Mouse (Mus musculus): ENCODE measurements around the gene Inf2. TPM values are rescaled to one million over a fixed set of nuclear protein-coding genes. Genes with fewer than 3 reads are reported as not detected.
A peak's percentile ranks its signal among the peaks of the same experiment; 100 is the strongest.

The Inf2 gene
- 18.1 and 23.3 TPM in 2 replicates for total RNA-seq (2014; fragmentation: Nextera tagmentation)
- total RNA-seq (2017): 3.6 and 7.8 TPM in 2 replicates

DNA sequence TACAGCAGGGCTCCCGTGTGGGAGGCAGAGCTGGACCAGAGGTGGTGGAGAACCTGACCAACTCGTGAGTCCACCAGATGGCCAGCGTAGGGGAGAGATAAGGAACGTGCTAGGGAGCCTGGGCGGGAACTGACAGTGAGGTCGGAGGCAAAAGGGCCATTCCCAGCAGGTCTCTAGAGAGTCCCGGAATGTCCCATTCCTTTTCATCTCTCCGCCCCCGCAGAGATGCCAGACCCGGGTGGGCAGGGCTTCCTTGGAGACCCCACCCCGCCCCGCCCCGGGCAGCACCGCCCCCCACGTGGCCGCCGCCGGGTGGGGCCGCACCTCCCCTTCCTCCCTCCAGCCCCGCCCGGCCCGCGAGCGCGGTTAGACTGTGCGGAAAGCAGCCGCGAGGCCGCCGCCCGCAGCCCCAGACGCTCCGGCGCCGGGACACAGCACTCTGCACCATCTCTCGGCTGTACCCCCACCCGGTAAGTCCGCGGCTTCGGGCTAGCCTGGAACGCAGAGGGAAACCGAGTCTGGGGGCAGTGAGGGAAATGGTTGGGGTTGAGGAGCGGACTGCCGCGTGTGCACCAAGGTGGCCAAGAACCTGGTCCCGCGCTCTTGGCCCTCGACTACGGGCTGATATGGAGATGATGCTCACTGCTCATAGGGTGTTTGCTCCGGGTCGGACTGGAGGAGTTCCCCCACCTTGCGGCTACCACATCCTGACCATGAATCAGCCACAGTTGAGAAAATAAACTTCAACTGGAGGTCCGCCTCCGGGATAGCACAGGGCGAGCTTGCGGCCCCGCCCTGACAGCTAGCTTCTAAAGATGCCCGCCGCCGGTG is at the start of gene Inf2:
TSS of gene Inf2 (plus strand) at position 359 of the 831 bp plus-strand sequence.
- peak; percentile 49 for ATAC-seq (replicated peaks; ENCODE audit: poor library complexity, severe bottlenecking)

DNA sequence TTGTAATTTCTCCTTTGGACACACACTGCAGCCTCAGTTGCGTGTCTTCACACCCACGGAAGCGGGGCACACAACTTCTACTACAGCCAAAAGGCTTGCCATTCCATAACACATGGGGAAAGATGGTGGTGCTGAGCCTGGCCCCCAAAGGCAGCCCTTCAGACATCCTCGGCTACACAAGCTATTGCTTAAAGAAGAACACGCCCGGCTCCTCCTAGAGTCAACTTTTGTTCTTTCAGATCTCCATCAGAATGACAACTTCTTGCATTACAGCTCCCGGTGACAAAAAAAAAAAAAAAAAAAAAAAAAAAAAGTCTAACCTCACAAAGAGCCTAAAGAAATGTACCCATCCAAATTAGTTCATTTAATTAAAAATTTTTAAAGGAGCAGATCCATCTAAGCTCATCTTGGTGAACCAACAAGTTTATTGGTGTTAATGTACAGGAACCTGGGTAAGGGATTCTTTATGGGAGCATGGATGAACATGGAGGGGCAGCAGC is 49.1 kb upstream of the Inf2 start:
- no peak for ATAC-seq (replicated peaks; ENCODE audit: poor library complexity, severe bottlenecking)

DNA sequence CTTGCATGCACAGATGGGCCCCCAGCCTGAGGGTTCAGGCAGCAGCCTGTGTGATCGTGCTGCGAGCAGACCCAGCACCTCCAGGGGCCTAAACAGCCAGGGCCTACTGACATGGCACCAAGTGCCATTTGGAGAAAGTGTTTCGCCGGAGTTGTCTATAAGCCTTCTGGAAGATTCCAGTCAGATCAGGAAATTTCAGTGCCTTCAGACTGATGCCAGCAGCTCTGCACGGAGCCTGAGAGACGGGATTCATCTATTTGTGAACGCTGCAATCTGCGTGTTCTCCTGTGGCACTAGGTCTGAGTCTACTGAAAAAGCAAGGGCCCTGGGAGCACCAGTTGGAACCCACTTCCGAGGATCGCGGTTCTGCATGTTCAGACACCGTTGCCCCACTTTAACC is 48.3 kb upstream of the Inf2 start:
- no peak for ATAC-seq (replicated peaks; ENCODE audit: poor library complexity, severe bottlenecking)

DNA sequence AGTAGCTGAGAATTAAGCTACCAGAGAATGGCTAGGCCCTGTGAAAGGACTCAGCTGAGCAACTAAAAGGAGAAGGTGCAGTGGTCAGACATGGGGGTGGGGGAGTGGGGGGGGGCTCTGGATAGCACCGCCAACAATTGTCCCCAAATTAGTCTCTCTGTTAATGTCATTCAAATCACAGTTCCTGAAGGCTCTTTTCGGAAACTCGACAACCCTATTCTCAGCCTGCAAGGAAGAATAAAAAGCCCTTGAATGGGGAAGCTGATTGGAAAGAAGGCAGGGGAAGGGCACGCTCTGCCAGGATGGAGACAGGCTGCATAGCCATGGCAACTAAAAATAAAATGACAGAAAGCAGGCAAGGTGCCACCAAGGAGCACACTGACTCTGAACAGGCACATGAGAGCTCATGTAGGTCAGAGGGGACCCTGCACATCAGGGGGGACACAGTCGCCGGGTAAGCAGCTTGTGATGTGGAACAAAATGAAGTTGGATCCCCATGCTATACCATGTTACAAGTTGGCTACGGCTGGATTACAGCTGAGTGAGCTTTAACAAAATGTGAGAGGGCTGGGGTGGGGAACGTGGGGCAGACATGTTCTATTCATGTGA is 47.0 kb upstream of the Inf2 start:
- no peak for ATAC-seq (replicated peaks; ENCODE audit: poor library complexity, severe bottlenecking)

DNA sequence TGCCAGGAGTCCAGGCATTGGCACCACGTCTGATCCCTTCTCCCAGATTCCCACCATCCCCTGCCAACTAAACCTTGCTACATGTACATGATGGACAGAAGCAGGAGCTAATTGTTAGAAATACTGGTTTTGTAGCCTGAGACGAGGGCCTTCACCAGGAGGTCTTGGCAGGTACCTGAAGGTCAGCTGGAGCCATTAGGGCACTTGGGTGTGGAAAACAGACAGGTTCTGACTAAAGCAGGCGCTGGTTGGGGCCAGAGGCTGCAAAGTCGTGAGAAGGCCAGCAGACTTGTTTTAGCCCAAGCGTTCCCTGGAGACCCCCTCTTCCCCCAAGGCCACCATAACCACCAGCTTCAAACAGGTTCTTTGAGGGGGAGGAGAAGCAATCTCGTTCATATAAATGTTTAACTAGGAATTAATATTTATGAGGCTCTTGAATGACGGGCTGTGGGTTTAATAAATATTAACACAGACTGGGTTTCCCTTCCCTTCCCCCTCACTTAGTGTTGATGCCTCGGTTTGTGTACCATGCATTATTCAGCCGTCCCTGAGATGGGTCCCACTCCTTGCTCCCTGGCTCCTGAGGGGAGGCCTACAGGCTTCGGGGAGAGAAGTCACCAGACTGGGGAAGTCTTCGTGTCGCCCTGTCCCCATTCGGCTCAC is 46.2 kb upstream of the Inf2 start:
- no peak for ATAC-seq (replicated peaks; ENCODE audit: poor library complexity, severe bottlenecking)

DNA sequence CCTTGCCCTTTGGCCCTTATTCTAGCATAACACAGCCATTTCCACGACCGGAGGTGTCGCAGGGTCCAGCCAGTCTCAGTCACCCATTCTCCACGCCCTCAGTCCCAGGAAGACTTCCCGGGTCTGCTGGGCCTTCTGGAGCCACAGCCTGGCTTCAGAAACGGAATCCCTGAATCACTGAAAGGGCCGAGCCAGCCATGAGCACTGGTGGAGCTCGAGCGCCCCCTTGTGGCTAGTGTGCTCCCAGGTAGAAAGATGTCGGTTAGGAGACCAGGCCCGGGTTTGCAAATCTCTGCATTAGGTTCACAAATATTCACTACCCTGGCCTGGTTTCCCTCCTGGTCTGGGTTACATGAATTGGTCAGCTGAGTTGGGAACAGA is 45.7 kb upstream of the Inf2 start:
- peak; percentile 83 for ATAC-seq (replicated peaks; ENCODE audit: poor library complexity, severe bottlenecking)

DNA sequence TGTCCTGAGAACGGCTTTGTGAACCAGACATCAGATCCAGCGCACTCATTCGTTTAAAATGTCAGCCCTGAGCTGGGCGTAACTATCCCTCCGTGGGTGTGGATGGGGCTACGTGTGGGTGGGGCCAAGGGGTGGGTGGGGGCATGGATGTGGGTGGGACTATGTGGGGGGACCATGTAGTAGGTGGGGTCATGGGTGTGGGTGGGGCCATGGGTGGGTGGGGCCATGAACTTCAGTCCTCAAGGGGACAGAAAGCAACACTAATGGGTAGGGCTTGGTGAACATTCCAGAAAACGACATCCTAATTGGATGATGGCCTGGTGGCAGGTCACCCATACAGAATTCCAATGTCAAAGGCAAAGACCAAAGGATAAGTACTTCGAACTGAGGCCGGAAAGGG is 44.6 kb upstream of the Inf2 start:
- no peak for ATAC-seq (replicated peaks; ENCODE audit: poor library complexity, severe bottlenecking)

DNA sequence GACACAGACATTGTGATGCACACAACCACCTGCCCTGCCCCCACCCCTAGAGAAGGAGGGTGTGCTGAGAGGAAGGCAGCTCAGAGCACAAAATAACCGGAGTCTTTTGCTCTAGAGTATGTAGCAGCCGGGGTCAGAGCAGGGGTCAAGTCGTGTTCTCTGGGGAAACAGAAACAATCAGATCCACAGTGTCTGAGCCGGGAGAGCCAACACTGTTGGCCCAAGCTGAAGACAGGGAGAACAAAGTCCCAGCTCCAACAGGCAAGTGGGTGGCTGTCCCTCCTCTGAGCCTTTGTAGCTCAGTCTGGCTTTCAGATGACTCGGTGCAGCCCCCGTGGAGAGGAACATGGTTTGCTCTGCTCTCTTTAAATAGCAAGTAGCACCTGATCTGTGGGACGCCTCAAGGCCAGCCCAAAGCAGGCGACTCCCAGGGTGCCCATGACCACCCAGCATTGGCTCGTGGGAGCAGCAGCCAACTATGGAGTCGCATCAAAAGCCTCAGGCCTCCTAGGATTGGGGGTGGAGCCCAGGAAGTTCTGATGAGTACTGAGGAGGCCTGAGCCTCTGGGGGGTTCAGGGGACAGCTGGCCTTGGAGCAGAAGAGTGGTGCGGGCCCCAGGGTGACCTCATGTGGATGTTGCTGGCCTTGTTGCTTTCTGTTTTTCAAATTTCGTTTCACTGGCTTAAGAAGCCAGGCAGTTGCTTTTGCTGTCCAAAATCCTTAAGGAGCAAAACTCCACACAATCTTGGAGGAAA is 43.5 kb upstream of the Inf2 start:
- no peak for ATAC-seq (replicated peaks; ENCODE audit: poor library complexity, severe bottlenecking)

DNA sequence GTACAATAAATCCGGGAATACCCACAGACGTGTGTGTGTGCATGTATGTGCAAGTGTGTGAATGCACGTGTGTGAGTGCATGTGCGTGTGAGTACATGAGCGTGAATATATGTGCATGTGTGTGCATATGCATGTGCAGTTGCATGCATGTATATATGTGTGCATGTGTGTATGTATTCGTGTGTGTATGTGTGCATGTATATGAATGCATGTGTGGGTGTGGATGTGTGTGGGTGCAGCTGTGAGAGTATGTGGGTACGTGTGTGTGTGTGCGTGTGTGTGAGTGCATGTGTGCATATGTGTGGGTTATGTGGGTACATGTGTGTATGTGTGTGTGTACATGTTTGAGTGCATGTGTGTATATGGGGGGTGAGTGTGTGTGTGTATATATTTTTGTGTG is 42.5 kb upstream of the Inf2 start:
- ATAC-seq (replicated peaks; ENCODE audit: poor library complexity, severe bottlenecking): no peak

DNA sequence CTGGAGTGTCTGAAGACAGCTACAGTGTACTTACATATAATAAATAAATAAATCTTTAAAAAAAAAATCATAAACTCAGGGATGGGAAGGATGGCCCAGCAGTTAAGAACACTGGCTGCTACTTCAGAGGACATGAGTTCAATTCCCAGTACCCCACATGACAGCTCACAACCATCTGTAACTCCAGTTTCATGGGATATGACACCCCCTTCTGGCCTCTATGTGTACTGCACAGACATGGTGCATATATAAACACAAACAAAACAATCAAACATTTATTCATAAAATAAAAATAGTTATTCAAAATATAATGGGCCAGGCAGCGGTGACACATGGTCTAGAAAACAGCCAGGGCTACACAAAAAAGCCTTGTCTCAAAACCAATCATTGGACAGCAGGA is 39.3 kb upstream of the Inf2 start:
- no peak for ATAC-seq (replicated peaks; ENCODE audit: poor library complexity, severe bottlenecking)

DNA sequence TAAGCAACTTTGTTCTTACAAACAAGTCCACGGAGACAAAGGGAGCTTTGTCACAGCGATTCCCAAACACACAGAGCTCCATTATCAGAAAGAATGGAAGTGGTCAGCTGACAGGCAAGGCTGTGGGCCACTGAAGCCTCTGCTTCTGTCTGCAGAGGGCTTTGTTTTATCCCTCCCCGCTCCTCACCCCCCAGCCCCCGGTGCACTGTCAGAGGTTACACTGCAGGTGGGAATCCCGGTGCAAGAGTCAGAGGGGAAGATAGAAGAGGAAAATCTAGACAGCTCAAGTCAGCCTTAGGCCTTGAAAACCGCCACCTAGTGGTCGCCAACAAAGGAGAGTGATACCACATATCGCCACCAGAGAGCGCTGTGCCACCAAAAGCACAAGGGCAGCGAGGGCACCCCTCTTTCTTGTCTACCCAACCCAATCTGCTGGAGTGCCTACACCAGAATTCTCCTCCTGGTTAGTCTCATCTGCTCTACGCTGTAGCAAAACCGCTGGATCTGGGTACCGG is 36.7 kb upstream of the Inf2 start:
- ATAC-seq (replicated peaks; ENCODE audit: poor library complexity, severe bottlenecking): peak; percentile 93

DNA sequence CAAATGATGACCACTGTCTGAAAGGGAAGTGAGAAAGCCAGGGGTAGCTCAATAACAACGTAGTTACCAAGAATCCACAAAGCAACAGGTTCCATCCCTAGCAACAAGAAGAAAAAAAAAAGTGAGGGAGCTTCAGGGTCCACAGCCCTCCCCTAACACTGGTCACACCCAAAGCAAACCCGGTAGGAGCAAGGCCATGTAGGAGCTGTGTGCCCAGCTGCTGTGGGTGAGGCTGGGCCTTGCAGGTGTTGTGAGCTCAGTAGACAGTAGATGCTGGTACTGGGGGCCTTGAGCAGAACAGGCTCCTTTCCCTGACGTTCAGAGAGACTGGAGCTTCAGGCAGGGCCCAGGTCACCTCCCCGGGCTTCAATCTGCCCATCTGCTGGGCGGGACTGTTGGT is 36.1 kb upstream of the Inf2 start:
- peak; percentile 43 for ATAC-seq (replicated peaks; ENCODE audit: poor library complexity, severe bottlenecking)

DNA sequence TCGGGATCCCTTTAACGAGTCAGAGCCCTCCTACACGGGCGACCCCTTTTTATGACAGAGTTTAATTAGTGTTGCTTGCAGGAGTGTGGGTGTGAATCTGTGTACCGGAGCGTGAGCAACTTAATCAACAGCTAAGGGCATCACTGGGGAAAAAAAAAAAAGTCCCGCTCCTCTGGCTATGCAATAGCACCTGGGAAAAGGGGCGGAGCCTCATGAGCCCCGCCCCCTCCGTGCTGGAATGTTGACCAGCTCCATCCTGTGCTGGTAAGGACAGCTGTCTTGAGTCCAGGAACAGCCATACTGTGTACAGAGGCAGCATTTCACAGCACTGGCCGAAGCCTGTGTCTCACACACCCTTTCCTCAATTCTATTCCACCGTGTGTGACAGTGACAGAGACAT is 33.7 kb upstream of the Inf2 start:
- no peak for ATAC-seq (replicated peaks; ENCODE audit: poor library complexity, severe bottlenecking)

DNA sequence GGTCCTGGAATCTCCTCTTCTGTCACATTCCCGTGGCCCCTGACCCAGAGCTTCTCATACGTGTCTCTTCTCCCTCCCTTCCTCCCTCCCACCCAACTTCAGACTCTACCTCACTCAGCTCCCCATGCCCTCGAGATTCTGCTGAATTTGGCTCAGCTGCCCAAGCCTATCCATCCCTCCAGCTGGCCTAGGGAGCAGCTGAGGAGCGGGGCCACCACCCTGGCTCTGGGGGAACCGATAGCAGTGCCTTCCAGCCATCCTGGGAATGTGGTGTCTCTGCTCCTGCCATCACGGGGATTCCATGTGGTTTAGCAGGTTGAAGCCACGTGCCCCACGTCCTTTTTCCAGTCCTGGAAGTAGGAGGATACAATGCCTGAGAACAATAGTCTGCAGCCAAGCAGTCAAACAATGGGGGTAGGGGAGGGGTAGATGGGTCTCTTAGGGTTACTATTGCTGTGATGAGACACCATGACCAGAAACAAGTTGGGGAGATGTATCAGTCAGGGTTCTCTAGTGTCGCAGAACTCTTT is 32.0 kb upstream of the Inf2 start:
- ATAC-seq (replicated peaks; ENCODE audit: poor library complexity, severe bottlenecking): no peak

DNA sequence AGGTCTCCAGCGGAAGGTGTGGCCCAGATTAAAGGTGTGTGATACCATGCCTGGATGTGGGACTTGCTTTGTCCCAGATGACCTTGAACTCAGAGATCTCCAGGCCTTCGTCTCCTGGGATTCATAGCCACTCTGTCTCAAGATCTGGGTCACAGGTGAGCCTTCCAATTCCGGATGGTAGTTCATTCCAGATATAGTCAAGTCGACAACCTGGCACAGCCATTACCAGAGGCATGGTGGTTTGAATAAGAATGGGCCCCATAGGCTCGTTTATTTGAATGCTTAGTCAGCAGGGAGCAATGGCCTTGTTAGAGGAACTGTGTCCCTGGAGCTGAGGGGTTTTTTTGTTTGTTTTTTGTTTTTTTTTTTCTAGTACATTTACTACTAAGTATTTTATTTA is 31.4 kb upstream of the Inf2 start:
- ATAC-seq (replicated peaks; ENCODE audit: poor library complexity, severe bottlenecking): no peak

DNA sequence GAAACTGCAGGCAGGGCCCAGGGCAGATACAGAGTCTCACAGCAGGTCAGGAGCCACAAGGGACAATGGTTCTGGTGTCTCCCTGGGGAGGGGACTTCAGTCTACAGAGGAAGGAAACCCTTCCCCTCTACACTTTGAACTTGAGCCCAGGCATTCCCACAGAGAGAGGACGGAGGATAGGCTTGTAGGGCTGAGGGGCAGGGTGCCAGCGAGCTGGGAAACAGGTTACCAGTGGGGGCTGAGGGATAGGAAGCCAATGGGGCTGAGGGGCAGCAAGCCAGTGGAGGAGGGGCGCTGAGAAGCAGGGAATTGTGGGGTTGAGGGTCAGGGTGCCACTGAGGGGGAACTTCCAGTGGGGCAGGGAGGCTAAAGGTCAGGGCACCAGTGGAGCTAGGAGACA is 29.4 kb upstream of the Inf2 start:
- ATAC-seq (replicated peaks; ENCODE audit: poor library complexity, severe bottlenecking): no peak

DNA sequence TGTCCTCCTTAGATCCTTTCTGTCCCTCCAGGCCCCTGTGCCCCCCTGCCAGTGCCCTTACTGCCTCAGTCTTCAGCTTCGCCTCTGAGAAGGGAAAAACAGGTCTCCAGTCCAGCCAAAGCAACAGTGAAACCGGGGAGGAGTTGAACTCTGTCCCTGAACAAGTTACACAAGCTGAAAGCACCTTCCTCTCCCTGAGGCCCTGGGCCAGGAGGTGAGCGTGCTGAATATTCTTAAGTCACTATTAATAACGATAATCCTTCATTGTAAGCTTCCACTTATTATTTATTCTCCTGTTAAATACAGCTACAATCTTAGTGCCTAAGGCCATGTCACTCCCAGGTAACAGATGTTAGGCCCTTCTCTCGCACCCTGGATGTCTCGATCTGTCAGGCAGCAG is 28.9 kb upstream of the Inf2 start:
- ATAC-seq (replicated peaks; ENCODE audit: poor library complexity, severe bottlenecking): no peak

DNA sequence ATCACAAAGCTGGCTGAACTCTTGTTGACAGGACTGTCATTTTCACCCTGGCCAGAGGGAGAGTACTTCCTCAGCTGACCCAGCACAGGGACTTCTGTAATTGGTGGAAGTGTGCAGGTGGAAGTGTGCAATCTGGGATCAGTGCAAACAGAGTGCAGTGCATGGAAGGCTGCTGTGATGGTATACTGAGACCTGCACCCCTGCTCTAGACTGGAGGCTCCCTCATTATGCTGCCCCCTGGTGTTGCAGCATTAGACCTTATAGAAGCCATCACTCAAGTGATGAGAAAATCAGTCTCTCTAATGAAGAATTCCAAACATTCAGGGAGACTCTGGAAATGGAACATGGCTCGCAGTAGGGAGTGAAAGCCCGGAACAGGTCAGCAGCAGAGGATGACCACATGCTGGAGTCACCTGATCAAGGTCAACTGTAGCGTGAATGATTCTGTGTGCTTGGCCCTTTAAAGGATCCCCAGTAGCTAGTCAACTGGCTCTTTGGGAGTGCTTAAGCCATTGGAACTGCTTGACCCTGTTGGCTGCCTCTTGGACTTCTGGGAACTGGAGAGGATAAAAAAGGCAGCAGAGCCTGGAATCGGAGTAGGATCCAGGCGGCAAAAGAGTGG is 28.3 kb upstream of the Inf2 start:
- peak; percentile 65 for ATAC-seq (replicated peaks; ENCODE audit: poor library complexity, severe bottlenecking)

DNA sequence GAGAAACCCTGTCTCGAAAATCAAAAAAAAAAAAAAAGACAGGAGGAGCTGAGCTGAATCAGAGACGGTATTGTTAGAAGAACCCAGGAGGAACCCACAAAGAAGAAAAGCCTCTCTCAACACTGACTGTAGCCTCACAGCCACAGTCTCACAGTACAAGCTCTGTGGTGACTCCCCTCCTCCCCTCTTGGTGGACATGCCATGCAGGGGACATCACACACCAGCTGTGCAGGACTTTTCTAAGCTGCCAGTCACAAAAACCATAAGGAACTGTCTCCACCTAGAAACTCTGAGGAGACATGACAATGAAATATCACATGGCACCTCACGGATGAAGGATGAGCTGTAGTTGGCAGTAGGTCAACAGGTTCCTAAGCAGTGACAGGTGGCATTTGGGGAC is 27.4 kb upstream of the Inf2 start:
- ATAC-seq (replicated peaks; ENCODE audit: poor library complexity, severe bottlenecking): no peak

DNA sequence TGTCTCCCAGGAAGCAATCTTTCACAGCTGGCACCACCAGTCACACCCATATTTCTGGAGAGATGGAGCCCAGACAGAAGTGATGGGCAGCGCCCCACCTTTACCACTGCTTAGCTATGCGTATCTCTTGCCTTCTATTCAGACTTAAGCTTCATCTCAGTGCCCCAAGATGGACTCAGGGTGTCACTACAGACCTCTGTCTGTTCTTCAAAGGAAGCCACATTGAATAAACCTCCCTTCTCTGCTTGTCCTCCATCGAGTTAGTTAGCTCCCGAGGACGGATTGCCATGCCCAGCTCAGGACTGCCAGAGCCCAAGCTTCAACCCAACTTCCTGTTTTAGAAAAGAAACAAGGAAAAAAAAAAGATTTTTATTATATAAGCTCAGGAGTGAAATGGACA is 26.1 kb upstream of the Inf2 start:
- ATAC-seq (replicated peaks; ENCODE audit: poor library complexity, severe bottlenecking): peak; percentile 12; the same call in 1 of the 2 replicates
